Mouse (Mus musculus) granulocyte monocyte progenitor cell, adult 5-6 weeks (primary cell): ENCODE data around the gene Fam71d. TPM values are rescaled to one million over a fixed set of nuclear protein-coding genes. Genes with fewer than 3 reads are reported as not detected.

Experiments
- ATAC-seq: replicated peaks from 2 replicates; pipeline ENCODE4 v1.8.0; 2016; ENCODE audit warnings: mild to moderate bottlenecking, moderate TSS enrichment, inconsistent platforms; ENCODE audit not compliant: poor library complexity, severe bottlenecking
- total RNA-seq, 2 experiments: library from RNA; stranded (forward) in 1 of 2; stranded (reverse) in 1 of 2; fragments of 200-712, 200-1000 nt in 1 of 2; fragments of >200 nt in 1 of 2; fragmentation: Nextera tagmentation in 1 of 2; gene quantifications; 2 replicates each; pipeline ENCODE4 v1.2.3; 2014 to 2017

The Fam71d gene
- total RNA-seq, 2 experiments from 2014 or later = not detected

GRCm38 (mm10) chr12:78769031-78769713 lies 77.8 kb downstream of the Fam71d start:
- no peak for ATAC-seq

- ATAC-seq = no peak
Measured at GRCm38 (mm10) chr12:78773211-78773610, 81.9 kb downstream of the Fam71d start.

- ATAC-seq = no peak
Measured at GRCm38 (mm10) chr12:78777916-78778315, 86.6 kb downstream of the Fam71d start.

DNA sequence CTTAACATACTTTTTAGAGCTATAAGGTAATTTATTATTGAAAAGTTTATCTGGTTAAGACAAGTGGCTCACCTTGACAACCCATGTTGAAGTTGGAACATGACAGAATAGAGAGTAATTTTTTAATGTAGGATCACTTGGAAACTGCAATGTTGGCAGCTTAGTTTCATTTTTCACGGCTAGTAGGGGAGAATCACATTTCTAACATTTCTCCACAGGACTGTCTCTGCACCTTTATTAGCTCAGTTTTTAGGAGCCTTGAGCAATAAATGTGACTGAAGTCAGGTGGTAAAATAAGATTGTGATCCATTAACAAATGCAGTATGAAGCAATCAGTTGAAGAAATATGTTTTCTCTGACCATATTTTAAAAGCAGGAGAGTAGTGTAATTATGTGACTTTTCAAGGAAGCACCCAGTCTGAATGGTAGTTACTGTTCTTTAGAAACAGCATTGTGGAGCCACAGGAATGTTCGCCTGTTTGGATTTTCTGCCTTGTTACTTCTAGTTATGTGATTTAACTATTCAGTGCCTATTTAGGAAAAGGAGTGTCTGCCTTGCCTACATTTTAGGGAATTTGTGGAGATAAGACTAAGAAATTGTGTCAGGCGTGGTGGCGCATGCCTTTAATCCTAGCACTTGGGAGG lies 87.2 kb downstream of the Fam71d start:
- ATAC-seq = no peak

Other genes starting within 250 kb of the Fam71d start
- gene Mpp5, start 57.4 kb downstream of the Fam71d start, total RNA-seq (2014; fragmentation: Nextera tagmentation) = 5.5 and 6.9 TPM in 2 replicates
- gene Mpp5, start 57.4 kb downstream of the Fam71d start, total RNA-seq (2017) = 10.0 and 15.3 TPM in 2 replicates
- gene Atp6v1d, start 170.1 kb downstream of the Fam71d start, total RNA-seq (2014; fragmentation: Nextera tagmentation) = 47.8 and 57.0 TPM in 2 replicates
- gene Atp6v1d, start 170.1 kb downstream of the Fam71d start, total RNA-seq (2017) = 35.2 and 45.5 TPM in 2 replicates
- gene Eif2s1, start 170.3 kb downstream of the Fam71d start, total RNA-seq (2014; fragmentation: Nextera tagmentation) = 95.3 and 112 TPM in 2 replicates
- 130 and 136 TPM in 2 replicates for gene Eif2s1, start 170.3 kb downstream of the Fam71d start, total RNA-seq (2017)
- not detected in 2 replicates for gene Plek2, start 215.4 kb downstream of the Fam71d start, total RNA-seq (2014; fragmentation: Nextera tagmentation)
- 0.10 TPM in 1 of 2 replicates, not detected in the other for gene Plek2, start 215.4 kb downstream of the Fam71d start, total RNA-seq (2017)